Mouse (Mus musculus): ENCODE measurements around the gene Pctp. TPM values are rescaled to one million over a fixed set of nuclear protein-coding genes. Genes with fewer than 3 reads are reported as not detected.

Gene Pctp
- total RNA-seq, 4 experiments from 2014 or later = 1.1 to 2.2 (median 1.5) TPM

DNA sequence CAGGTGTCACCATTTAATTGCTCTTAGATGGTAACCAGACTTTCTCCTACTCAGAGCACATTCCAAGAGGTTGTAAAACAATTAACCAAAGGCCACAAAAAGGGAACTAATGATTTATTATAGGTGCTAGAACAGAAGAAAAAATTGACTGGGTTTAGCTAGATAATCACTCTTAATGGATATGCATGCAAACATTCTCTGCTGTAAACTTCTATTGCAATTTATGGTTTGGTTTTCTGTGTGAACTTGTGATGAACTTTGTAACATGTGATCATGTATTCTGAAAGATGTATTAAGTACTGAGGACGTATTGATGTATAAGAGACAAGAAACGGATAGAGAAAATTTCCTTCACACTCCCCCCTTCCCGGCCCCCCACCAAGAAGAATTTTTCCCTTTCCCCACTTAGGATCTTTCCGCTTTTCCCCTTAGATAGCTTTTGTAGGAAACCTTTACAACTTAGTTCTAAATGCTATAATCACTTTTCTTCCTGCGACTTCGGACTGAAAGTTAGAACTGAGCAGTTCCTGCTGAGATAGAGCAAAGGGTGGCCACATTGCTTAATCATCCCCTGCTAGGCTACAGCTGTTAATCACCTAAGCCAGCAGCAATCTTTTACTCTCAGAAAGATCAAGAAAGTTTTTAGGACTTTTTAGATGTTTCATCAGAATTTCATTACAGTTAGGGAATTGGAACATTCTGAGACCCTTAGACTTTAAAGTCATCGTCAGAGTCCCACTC, 5.3 kb upstream of the Pctp start:
- no peak for DNase-seq (ENCODE audit: low spot score in 2 of 2)

DNA sequence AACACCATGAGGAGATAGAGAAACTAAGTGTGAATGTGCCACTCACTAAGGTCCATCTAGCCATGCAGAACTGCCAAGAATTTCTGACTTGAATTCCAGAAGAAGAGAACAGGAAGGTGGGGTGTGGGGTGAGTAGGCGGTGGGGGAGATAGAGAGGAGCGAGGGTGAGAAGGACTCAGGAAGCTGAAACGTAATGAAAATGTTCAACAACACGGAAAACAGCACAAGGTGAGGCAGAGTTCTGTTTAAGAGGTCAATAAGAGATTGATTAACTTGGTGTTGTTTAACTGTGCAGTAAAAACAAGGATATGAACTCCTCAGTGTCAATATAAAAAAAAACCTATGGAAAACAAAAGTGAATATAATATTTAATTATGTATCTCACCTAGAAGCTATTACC, 3.4 kb upstream of the Pctp start:
- no peak for DNase-seq (ENCODE audit: low spot score in 2 of 2)

DNA sequence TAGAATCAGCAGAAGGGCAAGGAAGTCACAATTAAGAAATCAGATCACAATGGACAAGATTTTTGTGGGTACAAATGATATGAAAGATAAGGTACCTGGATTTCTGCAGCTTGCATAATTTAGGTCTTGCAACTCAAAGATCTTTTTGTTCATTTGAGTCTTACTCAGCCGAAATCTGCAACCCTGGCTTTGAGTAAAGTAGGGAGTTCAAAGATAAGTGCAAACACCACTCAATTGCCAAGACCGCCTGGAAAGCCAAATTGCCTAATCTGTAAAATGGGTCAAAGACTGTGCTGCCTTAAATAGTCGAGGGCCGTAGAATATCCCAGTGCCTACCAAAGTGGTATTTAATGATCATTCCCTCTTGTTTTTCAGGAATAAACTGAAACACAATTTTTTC, 692 bp upstream of the Pctp start:
- DNase-seq (ENCODE audit: low spot score in 2 of 2) = no peak

DNA sequence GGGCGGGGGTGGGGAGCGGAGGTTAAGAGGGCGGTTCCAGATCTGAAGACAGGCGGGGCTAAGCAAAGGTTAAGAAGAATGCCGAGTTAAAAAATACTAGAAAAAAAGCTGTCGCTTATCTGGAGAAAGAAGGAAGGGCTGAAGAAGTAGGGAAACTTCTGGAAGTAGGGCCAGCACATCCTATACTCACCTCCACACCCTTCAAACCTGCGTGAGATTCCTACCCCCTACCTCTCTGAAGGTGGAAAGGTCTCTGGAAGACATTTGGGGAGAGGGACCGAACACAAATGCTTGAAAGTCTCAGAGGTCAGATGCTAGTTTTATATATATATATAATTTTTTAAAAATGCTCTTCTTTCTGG, 274 bp upstream of the Pctp start:
- no peak for DNase-seq (ENCODE audit: low spot score in 2 of 2)

DNA sequence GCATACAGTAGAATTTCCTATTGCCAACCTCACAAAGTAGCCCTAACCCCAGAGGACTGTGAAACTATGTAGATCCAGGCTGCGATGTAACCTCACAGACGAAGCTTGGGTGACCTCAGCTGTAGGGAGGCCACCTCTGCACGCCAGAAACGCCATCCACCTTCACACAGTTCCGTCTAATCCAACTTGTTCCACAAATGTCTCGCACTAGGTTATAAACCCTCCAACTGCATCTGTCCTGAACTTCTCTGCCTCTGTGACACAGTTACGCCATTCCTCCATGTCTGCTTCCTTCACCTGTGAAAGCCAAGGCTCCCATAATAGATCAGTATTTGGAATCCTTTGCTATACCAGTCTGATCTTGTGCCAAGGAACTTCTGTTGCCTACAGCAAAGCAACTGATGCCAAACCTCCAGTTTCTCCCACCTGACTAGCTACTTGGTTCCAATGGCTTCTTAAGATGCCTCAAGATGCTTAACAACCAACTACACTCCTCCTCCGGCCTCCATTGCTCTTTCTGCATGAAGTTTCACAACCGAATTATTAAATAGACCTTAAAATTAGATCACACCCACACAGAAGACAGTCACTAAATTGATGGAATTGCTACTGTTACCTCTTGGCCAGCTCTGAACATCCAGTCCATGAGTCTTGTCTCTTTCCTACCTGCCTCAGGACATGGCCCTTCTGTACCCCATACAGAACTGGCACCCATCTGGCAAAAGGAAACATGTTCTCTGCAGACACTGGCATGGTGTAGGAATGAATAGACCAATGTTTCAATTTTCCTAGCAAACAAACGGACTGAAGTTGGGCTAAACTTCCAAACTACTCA, 1.1 kb downstream of the Pctp start:
- DNase-seq (ENCODE audit: low spot score in 2 of 2) = no peak

DNA sequence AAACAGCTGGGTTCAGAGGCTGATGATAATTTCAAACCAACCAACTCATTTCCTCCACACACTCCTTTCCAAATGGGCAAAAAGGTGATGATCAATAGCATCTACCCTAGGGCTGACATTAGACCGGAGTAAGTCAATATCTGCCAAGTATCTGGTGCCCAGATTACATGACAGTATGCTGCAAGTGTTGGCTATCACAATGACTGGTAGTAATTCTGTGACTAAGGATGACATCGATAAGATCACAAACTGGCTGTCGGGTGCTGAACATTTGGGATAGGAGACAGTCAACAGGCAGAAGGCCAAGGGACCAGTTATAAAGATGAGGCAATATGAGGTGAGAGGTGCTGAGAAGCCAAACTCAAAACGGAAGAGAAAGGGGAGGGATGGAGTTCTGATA, 2.0 kb downstream of the Pctp start:
- DNase-seq (ENCODE audit: low spot score in 2 of 2) = no peak

DNA sequence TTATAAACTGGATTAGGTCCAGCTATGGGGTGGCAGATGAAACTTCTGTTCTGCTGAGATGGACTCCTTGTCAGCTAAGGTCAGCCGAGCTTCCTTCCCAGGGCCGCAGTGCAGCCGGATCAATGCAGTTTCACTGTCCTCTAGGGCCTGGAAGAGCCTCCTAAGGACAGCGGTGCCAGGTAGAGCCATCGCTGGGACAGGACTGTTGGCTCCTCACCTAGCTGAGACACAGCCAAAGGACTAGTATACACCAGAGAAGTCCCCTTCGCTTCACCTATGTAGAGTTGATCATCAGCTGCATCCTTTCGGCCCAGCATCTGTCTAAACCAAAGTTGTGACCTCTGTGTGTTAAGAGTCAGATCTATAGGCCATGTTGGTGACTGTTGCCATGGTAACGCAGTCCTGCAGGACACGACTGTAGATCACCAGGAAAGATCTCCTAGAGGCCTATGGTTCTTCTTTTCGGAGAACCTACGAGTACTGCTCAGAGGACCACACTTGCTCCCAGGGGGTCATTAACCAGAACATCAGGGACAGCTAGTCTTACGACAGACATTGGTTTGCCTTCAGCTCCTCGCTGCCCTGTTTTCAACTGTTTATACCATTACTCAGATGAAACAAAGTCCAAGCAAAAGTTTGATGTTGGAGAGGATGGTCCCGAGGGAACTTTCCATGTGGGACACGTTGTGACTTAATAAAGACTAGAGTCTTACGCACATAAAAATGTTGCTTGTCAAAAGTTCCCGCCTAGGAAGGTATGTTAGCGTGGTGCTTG, 3.5 kb downstream of the Pctp start:
- DNase-seq (ENCODE audit: low spot score in 2 of 2) = no peak

DNA sequence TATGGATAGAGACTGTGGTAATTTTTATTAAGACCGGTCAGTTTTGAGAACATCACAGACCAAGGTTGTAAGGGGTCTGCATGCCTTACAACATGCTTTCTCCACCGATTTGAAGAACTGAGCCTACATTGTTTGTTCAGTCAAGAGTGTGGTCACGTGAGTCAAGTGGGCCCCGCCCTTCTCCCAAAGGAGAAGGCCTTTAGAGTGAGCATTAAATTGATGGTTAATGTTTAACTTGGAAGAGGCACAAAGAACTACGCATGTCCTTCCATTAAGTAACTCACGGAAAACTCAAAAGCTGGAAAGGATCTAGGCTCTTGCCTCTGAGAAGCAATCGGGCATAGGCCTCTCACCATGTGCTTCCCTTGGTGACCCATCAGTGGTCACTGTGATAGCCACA, 5.8 kb downstream of the Pctp start:
- no peak for DNase-seq (ENCODE audit: low spot score in 2 of 2)

DNA sequence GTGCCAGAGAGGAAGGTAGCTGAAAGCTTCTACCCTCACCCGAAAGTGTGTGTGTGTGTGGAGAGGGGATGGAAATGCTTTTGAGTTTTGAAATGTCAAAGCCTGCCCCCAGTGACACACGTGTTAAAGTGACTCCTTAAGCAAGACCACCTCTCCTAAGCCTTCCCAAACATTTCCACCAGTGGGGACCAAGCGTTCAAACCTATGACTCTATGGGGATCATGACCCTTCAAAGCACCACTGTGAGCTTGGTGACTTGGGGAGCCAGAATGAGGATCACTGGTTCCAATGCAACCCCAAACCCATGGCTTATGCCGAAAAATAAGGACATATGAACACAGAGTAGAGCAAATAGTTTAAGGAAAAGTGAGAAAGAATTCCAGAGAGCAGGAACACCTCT, 6.3 kb downstream of the Pctp start:
- DNase-seq (ENCODE audit: low spot score in 2 of 2) = no peak

DNA sequence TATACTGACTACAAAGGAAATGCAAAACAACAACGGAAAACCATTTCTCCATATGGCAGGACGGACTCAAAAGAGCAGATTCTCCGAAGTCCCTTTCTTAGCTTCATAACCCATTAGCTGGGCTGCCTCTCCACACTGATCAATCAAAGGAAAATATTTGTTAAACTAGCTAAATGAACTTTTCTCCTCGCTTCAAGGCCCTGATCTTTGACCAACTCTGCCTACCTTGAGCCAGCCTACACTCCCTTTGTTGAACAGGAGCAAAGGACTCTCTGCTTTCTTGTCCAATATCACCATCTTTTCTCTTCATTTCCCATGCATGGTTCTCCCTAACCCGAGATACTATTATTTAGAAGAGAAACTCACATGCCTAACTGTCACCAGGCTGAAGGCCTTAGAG, 7.1 kb downstream of the Pctp start:
- no peak for DNase-seq (ENCODE audit: low spot score in 2 of 2)

DNA sequence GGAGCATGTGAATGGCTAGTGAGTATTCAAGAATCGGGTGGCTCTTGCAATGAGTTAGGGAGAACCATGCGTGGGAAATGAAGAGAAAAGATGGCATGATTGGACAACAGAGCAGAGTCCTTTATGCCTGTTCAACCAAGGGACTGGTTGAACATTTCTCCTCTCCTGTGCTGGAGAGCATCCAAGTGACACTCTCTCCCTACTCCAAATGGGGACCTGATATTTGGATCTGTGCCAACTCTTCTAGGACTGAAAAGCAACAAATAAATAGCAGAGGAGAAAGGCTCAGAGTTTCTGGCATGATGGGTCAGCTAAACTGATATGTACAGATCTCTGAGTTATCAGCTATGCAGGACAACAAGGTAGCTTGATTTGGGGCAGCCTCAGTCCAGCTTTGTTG, 8.0 kb downstream of the Pctp start:
- no peak for DNase-seq (ENCODE audit: low spot score in 2 of 2)

DNA sequence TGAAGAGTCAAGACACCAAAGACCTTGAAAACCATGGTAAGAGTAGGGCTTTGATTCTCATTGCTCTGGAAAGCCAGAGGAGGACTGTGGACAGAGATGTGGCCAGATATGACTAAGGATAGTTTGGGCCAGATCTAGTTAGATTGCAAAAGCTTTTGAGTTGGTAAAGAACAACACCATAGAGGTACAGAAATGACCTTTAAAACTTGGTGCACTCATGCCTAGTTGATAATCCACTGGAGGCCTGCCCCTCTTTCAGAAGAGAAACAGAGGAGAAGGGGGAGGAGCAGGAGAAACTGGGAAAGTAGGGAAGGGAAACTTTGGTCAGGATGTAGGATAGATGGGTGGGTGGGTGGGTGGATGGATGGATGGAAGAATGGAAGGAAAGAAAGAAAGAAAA, 11.0 kb downstream of the Pctp start:
- DNase-seq (ENCODE audit: low spot score in 2 of 2) = no peak

DNA sequence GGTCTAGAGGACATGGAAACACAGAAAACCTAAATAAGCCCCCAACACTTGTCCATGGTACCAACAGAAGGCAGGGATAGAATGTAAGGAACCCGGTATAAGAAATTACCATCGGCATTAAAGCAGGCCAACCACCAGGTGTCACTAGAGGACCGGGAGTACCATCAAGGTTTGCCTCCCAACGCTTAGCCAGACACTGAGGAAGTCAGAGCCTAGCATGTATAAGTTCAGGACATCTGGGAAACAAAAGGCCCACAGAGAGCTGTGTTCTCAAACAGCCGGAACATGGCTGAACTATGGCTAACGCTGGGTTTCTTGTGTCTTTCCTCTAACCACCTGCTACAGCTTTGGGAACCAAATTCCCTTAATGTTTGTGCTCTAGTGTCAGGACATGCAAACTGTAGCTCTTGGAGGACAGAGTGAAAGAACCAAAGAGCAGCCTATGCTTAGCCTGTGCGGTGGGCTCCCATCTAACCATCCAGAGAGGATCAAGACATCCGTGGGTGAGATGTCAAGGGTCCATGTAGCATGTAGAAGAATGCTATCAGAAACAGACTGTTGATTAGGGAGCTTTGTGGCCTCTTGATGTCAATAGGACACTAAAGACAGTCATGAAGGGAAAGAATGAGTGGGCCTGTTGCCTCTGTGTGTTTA, 13.6 kb downstream of the Pctp start:
- DNase-seq (ENCODE audit: low spot score in 2 of 2) = peak in 1 of 2 experiments; percentile 24

DNA sequence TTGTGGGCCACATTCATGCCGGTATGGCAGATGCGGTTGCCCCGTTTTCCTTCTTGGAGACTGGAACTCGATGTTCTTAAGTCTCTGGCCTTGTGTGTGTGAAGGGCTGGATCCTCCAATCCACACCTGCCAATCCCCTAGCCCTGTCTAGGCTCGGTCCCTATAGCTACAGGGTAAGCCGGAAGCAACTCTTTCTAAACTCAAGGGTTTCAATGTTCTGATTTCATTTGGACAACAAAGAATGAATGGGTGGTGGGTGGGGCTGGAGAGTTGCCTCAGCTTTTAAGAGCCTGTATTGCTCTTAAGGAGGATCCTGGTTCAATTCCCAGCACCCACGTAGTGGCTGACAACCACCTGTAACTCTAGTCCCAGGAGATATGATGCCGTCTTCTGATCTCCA, 16.2 kb downstream of the Pctp start:
- DNase-seq (ENCODE audit: low spot score in 2 of 2) = no peak

DNA sequence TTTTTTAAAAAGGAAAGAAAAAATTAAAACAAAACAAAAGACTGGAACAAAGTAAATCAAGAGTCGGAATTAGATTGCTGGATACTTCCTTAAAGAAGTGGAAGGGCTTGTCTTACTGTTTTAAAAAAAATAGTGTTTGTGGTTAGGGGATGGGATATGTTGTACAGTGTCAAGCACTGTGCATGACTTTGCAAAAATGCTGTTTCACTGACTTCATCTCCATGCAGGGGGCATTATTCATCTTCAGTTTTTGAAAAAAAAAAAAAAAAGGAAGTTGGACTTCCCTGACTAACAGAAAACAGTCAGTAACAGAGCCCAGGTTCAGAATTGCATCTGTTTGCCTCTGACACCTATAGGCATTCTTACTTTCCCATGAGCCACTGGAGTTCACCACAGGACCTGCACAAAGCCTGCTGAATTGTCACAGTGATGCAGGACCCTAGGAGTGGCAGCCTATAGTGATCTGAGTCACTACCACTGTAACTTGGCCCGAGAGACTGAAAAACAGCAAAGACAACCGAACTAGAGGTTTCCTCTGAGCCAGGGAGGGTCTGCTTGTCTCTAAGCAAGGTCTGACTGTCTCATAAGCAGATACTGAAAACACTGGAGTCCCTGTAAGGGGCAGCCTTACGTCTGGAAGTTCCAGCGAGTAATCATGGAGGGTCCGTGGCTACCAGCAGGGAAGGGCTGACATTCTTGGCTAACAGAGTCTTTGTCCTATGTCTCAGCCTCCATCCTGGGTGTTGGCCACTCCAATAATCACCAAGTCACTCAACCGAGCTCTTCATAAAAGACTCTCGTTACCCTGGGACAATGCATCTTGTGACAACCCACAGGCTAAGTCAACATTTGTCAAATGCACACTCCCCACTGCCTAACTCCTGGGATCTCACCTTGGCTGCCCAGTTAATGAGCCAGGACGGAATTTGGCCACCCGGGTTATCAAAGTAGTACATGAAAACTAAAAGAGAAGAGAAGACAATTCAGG, 17.2 kb downstream of the Pctp start:
- no peak for DNase-seq (ENCODE audit: low spot score in 2 of 2)

DNA sequence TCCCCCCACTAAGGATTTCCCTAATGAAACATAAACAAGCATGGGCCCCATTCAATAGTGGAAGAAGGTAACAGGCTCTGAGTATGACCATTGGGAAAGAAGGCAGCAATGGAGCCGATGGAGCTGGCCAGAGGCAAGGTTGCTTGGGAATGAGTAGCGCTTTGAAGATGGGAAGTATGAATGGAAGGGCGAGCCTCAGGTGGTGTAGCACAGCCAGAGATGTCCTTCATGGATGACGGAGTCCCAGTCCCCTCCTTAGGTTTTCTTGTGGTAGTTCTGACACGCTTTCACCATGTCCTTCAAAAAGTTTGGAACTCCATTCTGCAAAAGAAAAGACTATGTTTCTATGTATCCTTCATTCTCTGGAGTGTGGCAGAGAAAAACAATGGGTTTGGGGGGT, 18.3 kb downstream of the Pctp start:
- DNase-seq (ENCODE audit: low spot score in 2 of 2) = no peak

DNA sequence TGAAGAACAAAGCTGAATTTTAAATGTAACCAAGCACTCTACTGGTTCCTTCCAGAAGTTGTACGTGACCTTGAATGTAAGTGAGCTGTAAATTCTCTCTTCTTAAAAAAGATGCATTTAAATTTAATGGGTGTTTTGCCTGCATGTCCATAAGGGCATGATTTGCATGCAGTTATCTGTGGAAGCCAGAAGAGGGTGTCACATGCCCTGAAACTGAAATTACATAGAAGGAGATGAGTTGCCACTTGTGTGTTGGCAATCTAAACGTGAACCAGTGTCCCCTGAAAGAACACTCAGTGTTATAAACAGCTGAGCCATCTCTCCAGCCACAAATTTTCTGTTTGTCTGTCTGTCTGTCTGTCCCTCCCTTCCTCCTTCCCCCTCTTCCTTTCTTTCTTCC, 19.8 kb downstream of the Pctp start:
- no peak for DNase-seq (ENCODE audit: low spot score in 2 of 2)

DNA sequence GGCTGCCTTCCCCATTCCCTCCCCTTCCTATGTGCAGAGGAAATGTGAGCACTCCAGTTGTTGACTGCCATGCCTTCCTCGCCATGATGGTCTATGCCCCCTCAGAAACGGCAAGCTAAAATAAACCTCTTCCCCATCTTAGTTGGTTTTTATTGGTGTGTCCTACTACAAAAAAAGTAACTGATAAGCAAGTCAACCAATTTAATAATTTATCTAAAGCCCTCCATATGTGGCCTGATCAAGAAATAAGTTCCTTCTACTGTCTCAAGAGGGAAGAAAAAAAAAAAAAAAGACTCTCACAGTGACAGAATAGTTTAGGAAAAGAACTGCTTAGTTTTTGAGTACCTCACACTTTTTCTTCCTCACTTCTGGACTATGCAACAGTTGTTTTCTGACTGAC, 22.6 kb downstream of the Pctp start:
- DNase-seq (ENCODE audit: low spot score in 2 of 2) = no peak

DNA sequence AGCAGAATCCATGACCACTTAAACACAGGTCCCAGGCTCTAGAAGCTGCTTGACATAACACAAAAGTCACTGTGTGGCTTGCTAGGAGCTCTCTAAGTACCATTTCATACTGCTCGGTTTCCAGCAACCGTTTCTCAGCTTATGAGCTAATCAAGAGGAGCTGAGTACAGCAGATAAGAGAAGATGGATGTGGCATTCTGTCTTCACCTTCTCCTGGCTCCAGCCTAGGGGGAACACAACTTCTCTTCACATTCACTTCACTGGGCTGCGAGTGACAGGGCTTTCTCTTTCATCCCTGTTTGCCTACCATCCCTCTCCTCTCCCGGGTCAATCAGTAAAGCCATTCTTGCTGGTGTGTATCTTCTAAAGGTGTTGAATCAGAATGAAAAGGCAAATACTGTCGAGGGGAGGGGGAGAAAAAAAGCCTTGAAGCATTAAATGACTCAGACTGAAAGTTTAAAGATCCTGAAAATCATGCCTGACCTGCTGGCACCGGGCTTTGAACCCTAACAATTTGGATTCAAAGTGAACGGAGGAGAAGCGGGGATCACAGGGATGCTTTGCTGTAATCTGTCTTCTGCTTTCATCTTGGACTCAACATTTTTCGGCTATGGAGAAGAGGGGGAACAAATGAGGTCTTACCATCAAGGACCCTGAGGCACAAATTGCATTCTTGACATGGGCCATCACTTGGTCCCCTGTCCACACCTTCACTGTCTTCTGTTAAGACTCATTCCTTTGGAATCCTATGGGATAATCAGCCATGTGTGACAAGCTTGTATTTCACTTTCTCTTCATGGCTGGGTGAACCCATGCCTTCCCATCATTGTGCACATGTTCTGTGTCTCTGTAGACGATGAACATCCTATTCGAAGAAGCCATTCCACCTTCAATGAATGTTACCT, 23.5 kb downstream of the Pctp start:
- DNase-seq (ENCODE audit: low spot score in 2 of 2) = no peak

Data from left cerebral cortex, adult 8-10 months (tissue).